Mouse (Mus musculus) urinary bladder, adult 18-20 months (tissue): Measurements from ENCODE around the gene Gm4214.
"Not testable (repeated sequence)": the region's sequence is repeated elsewhere in the genome, so short reads cannot be mapped to it uniquely, and the experiment has no call there.

Source experiments
- DNase-seq, 2 experiments: peaks; one replicate each; pipeline ENCODE4 v3.0.0; 2022; ENCODE audit warnings: low spot score in 2 of 2, mixed read lengths in 2 of 2

Gene Gm4214

DNA sequence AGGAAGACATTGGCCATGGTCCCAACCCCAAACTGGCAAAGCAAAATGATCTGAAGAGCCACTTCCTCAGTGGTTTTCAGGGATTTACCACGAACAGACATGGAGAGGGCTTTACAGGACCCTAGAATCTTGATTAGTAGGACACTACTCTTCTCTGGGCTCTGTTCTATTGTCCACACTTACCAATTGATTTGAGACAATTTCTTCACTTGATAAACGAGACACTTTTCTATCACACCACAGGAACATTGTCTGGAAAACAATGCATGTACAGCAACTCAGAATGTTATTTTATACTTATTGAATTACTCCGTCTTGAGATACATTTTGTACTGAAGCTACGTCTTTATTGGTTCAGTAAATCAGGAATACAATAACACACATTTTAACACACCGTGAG is at the start of gene Gm4214:
Gm4214 (minus strand) TSS at position 101 of the 400 bp plus-strand sequence.
- not testable (repeated sequence) for DNase-seq

DNA sequence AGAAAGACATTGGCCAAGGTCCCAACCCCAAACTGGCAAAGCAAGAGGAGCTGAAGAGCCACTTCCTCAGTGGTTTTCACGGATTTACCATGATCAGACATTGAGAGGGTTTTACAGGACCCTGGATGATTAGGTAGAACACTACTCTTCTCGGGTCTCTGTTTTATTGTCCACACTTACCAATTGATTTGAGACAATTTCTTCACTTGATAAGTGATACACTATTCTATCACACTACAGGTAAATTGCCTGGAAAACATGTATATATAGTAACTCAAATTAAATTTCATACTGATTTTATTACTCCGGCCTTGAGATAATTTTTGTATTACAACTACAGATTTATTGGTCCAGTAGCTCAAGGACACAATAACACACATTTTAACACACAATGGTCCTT is 35.4 kb upstream of the Gm4214 start, which contains the start of gene Gm4216:
Gm4216 (minus strand) TSS at position 101 of the 400 bp plus-strand sequence.
- DNase-seq: not testable (repeated sequence)
